Mouse (Mus musculus) liver, embryonic 14.5 days (tissue): ENCODE data around the gene Col4a2. TPM values are rescaled to one million over a fixed set of nuclear protein-coding genes. Genes with fewer than 3 reads are reported as not detected.

Experiments
- ATAC-seq: fragments of 200-750 bp; cut with Nextera tagmentation; 2 replicates; pipeline ENCODE4 v1.8.0; 2017; ENCODE audit warnings: moderate number of reproducible peaks, mild to moderate bottlenecking, moderate library complexity; ENCODE audit not compliant: insufficient read depth
- DNase-seq, 3 experiments: peaks; one replicate each; pipeline ENCODE4 v3.0.0-alpha.2; 2012 to 2013; ENCODE audit warnings: low read depth in 3 of 3, low spot score in 3 of 3
- H3K27ac ChIP-seq: fragments of 300-500 bp; sonication (generic); 2 replicates; pipeline ENCODE4 v1.5.1; 2014; ENCODE audit warnings: moderate library complexity, mild to moderate bottlenecking, control low read depth, inconsistent platforms
- H3K27me3 ChIP-seq: fragments of 300-500 bp; sonication (generic); 2 replicates; pipeline ENCODE4 v1.6.1; 2014; ENCODE audit warnings: mild to moderate bottlenecking, low read length, moderate library complexity; ENCODE audit not compliant: control insufficient read depth, insufficient read depth
- H3K36me3 ChIP-seq: fragments of 300-500 bp; sonication (generic); replicated peaks from 2 replicates; pipeline ENCODE4 v1.6.1; 2014; ENCODE audit warnings: low read depth; ENCODE audit not compliant: control insufficient read depth, insufficient read depth
- H3K4me1 ChIP-seq, 2 experiments: fragments of 200-500 bp in 1 of 2; fragments of 300-500 bp in 1 of 2; sonication (generic) in 1 of 2; replicated peaks; 2 replicates each; pipeline ENCODE4 v1.6.1; 2012 to 2014; ENCODE audit warnings: antibody characterized with exemption in 1 of 2, inconsistent platforms in 1 of 2, low read length in 1 of 2; ENCODE audit not compliant: control insufficient read depth in 2 of 2, insufficient read depth in 2 of 2
- H3K4me2 ChIP-seq: fragments of 300-500 bp; sonication (generic); 2 replicates; pipeline ENCODE4 v1.6.1; 2014; ENCODE audit warnings: low read depth, mild to moderate bottlenecking, control low read depth, moderate library complexity
- H3K4me3 ChIP-seq, 2 experiments: fragments of 200-500 bp in 1 of 2; fragments of 300-500 bp in 1 of 2; sonication (generic) in 1 of 2; 2 replicates each; pipeline ENCODE4 v1.5.1; 2012 to 2014; ENCODE audit warnings: low read depth in 2 of 2, low read length in 2 of 2, mild to moderate bottlenecking in 2 of 2, control low read depth in 1 of 2, inconsistent platforms in 1 of 2, moderate library complexity in 1 of 2; ENCODE audit not compliant: insufficient read depth in 1 of 2
- H3K9ac ChIP-seq: fragments of 300-500 bp; sonication (generic); replicated peaks from 2 replicates; pipeline ENCODE4 v1.6.1; 2014; ENCODE audit warnings: mild to moderate bottlenecking, control low read depth, moderate library complexity
- H3K9me3 ChIP-seq: fragments of 300-500 bp; sonication (generic); 2 replicates; pipeline ENCODE4 v1.6.1; 2016; ENCODE audit warnings: low read length, mixed read lengths; ENCODE audit not compliant: control insufficient read depth
- CTCF ChIP-seq: IDR thresholded peaks from 2 replicates; pipeline ENCODE4 v1.5.1; 2016; ENCODE audit warnings: antibody characterized with exemption, low read depth, control low read depth
- EP300 ChIP-seq: IDR thresholded peaks from 2 replicates; pipeline ENCODE4 v1.6.1; 2016; ENCODE audit warnings: antibody characterized with exemption, low read depth
- WGBS: fragments of 180-500 bp; shearing (Covaris S2); extraction: QIAGEN DNeasy Blood & Tissue Kit; methylation state at CpG from one replicate; pipeline ENCODE4 v1.1.7; 2014; ENCODE audit not compliant: insufficient replicate concordance; 5-methylcytosine and 5-hydroxymethylcytosine counted together
- polyA plus RNA-seq, 2 experiments: library from polyadenylated mRNA; depleted of rRNA in 1 of 2; stranded (reverse) in 1 of 2; unstranded in 1 of 2; fragments of >200 nt; fragmentation: Nextera tagmentation in 1 of 2; extraction: Ambion mirVana in 1 of 2; gene quantifications; 2 replicates each; pipeline versions ENCODE4 v1.2.1 to v1.2.3; 2012 to 2014

The Col4a2 gene
- 4.7 TPM in 2 replicates for polyA plus RNA-seq (2012; rRNA removed)
- polyA plus RNA-seq (2014; fragmentation: Nextera tagmentation; extraction: Ambion mirVana): 4.9 and 5.3 TPM in 2 replicates

- ATAC-seq: no peak
- H3K9ac ChIP-seq: no peak within 1 kb of the TSS
- H3K36me3 ChIP-seq: no peaks in the 10 kb centered on the region
- H3K4me3 ChIP-seq: peak within 1 kb of the TSS; percentile 48 to 52
- H3K27ac ChIP-seq: no peak within 1 kb of the TSS
- H3K9me3 ChIP-seq: no peaks in the 10 kb centered on the region
- peak within 1 kb of the TSS; percentile 54 for H3K4me2 ChIP-seq
- WGBS: under 1% methylated on average over 83 of the region's 87 CpGs
- 0 out of 4 replicates have a peak, but pooled peaks cover 0 to 3% of the 10 kb centered on the region in 2 experiments for H3K4me1 ChIP-seq
- TF ChIP-seq EP300 (no peak), CTCF (no peak)
- peaks cover 37% of the 10 kb centered on the region for H3K27me3 ChIP-seq
- no peak for DNase-seq
Measured at GRCm38 (mm10) chr8:11312349-11313175, at the start of gene Col4a2, which contains the start of gene Col4a1. Col4a2 (plus strand) TSS chr8:11312805. Col4a1 (minus strand) TSS chr8:11312826.

- WGBS: 57% methylated on average over 6 of the region's 6 CpGs
- DNase-seq (no peak), ATAC-seq (no peak)
- H3K27ac ChIP-seq: no peak overlapping the region
- no peak overlapping the region for H3K9ac ChIP-seq
- TF ChIP-seq EP300 (no peak), CTCF (no peak)
- H3K27me3 ChIP-seq: no peaks in the 10 kb centered on the region
- no peaks in the 10 kb centered on the region for H3K9me3 ChIP-seq
- H3K4me3 ChIP-seq: no peak overlapping the region
- H3K4me2 ChIP-seq: no peak overlapping the region
- H3K36me3 ChIP-seq: no peaks in the 10 kb centered on the region
- peaks cover 0 to 15% of the 10 kb centered on the region in 2 experiments; a peak in 2 of 4 replicates for H3K4me1 ChIP-seq
Measured at GRCm38 (mm10) chr8:11263848-11264247, 48.8 kb upstream of the Col4a2 start.

GRCm38 (mm10) chr8:11265971-11266370, 46.6 kb upstream of the Col4a2 start:
- H3K9ac ChIP-seq: no peak overlapping the region
- H3K27me3 ChIP-seq: no peaks in the 10 kb centered on the region
- no peak for DNase-seq
- H3K4me3 ChIP-seq: no peak overlapping the region
- no peak overlapping the region for H3K4me2 ChIP-seq
- peaks cover 0 to 3% of the 10 kb centered on the region in 2 experiments; a peak in 1 of 4 replicates for H3K4me1 ChIP-seq
- no peak for TF ChIP-seq CTCF
- TF ChIP-seq EP300: no peak
- H3K36me3 ChIP-seq: no peaks in the 10 kb centered on the region
- no peak for ATAC-seq
- WGBS: 40% methylated on average over 3 of the region's 3 CpGs
- no peak overlapping the region for H3K27ac ChIP-seq
- no peaks in the 10 kb centered on the region for H3K9me3 ChIP-seq

GRCm38 (mm10) chr8:11266471-11266870, 46.1 kb upstream of the Col4a2 start:
- WGBS: 68% methylated on average over 2 of the region's 2 CpGs
- H3K27ac ChIP-seq: no peak overlapping the region
- ATAC-seq: no peak
- H3K4me2 ChIP-seq: no peak overlapping the region
- H3K36me3 ChIP-seq: no peaks in the 10 kb centered on the region
- TF ChIP-seq EP300: no peak
- TF ChIP-seq CTCF: no peak
- DNase-seq: no peak
- no peaks in the 10 kb centered on the region for H3K27me3 ChIP-seq
- no peaks in the 10 kb centered on the region for H3K9me3 ChIP-seq
- H3K4me1 ChIP-seq: peaks cover 0 to 3% of the 10 kb centered on the region in 2 experiments; a peak in 1 of 4 replicates
- no peak overlapping the region for H3K4me3 ChIP-seq
- no peak overlapping the region for H3K9ac ChIP-seq

- WGBS: 65% methylated on average over 6 of the region's 6 CpGs
- no peak overlapping the region for H3K4me3 ChIP-seq
- H3K27ac ChIP-seq: no peak overlapping the region
- TF ChIP-seq CTCF (no peak), EP300 (no peak)
- H3K27me3 ChIP-seq: no peaks in the 10 kb centered on the region
- H3K4me2 ChIP-seq: no peak overlapping the region
- no peaks in the 10 kb centered on the region for H3K36me3 ChIP-seq
- no peaks in the 10 kb centered on the region for H3K9me3 ChIP-seq
- peaks cover 0 to 5% of the 10 kb centered on the region in 2 experiments; a peak in 1 of 4 replicates for H3K4me1 ChIP-seq
- ATAC-seq: no peak
- H3K9ac ChIP-seq: no peak overlapping the region
- no peak for DNase-seq
Measured at GRCm38 (mm10) chr8:11268753-11269152, 43.9 kb upstream of the Col4a2 start.
